Mouse (Mus musculus) olfactory bulb, adult 2 months (tissue): ENCODE measurements around the gene Csnk1g2. TPM values are rescaled to one million over a fixed set of nuclear protein-coding genes. Genes with fewer than 3 reads are reported as not detected.
A peak's percentile ranks its signal among the peaks of the same experiment; 100 is the strongest.
"Not testable (repeated sequence)": the region's sequence is repeated elsewhere in the genome, so short reads cannot be mapped to it uniquely, and the experiment has no call there.

Experiments used
- H3K27ac ChIP-seq: fragments of 200-500 bp; 2 replicates; pipeline ENCODE4 v1.5.1; 2012; ENCODE audit warnings: low read depth, low read length; ENCODE audit not compliant: insufficient read depth
- H3K4me1 ChIP-seq: fragments of 200-500 bp; 2 replicates; pipeline ENCODE4 v1.6.1; 2012; ENCODE audit warnings: low read length; ENCODE audit not compliant: control insufficient read depth, insufficient read depth
- H3K4me3 ChIP-seq: fragments of 200-500 bp; 2 replicates; pipeline ENCODE4 v1.5.1; 2012; ENCODE audit warnings: mild to moderate bottlenecking, low read depth, low read length, moderate library complexity; ENCODE audit not compliant: insufficient read depth
- CTCF ChIP-seq: fragments of 200-500 bp; IDR thresholded peaks from 2 replicates; pipeline ENCODE4 v1.5.1; 2012; ENCODE audit warnings: low read depth, mild to moderate bottlenecking, low read length, moderate library complexity; ENCODE audit not compliant: insufficient read depth
- POLR2A ChIP-seq: fragments of 200-500 bp; IDR thresholded peaks from 2 replicates; pipeline ENCODE4 v1.6.1; 2012; ENCODE audit warnings: mild to moderate bottlenecking, low read depth, low read length, moderate library complexity; ENCODE audit not compliant: insufficient read depth
- WGBS: fragments of 180-500 bp; shearing (Covaris S2); methylation state at CpG from one replicate; pipeline ENCODE4 v1.1.7; 2018; 5-methylcytosine and 5-hydroxymethylcytosine counted together
- polyA plus RNA-seq: library from polyadenylated mRNA; stranded (reverse); fragments of >200 nt; gene quantifications from 2 replicates; pipeline ENCODE4 v1.2.4, GENCODE M21; 2012; ENCODE audit warnings: low replicate concordance; ENCODE audit not compliant: missing spikeins, insufficient read depth, insufficient read length

Gene Csnk1g2
- polyA plus RNA-seq, 1 experiment: 431 TPM

GRCm38 (mm10) chr10:80635345-80635744, 12.7 kb downstream of the Csnk1g2 start:
- WGBS: 82% methylated on average over 6 of the region's 6 CpGs
- peaks cover 10% of the 10 kb centered on the region for H3K4me1 ChIP-seq
- TF ChIP-seq CTCF: no peak
- H3K4me3 ChIP-seq: no peak overlapping the region
- H3K27ac ChIP-seq: no peak overlapping the region

- Histone ChIP-seq H3K4me1 (peaks cover 18% of the 10 kb centered on the region), H3K4me3 (no peak overlapping the region), H3K27ac (no peak overlapping the region)
- TF ChIP-seq CTCF (no peak), POLR2A (no peak)
- WGBS: 93% methylated on average over 10 of the region's 10 CpGs
These were observed 24.3 kb downstream of the Csnk1g2 start for GRCm38 (mm10) chr10:80646936-80647335.

GRCm38 (mm10) chr10:80649910-80650309, 27.3 kb downstream of the Csnk1g2 start:
- not testable (repeated sequence) for H3K27ac ChIP-seq

GRCm38 (mm10) chr10:80650392-80650791, 27.8 kb downstream of the Csnk1g2 start:
- H3K4me3 ChIP-seq: no peak overlapping the region
- H3K4me1 ChIP-seq: peaks cover 32% of the 10 kb centered on the region
- no peak overlapping the region for H3K27ac ChIP-seq
- no peak for TF ChIP-seq CTCF
- TF ChIP-seq POLR2A: no peak
- 67% methylated on average over 10 of the region's 10 CpGs for WGBS

More at GRCm38 (mm10) chr10:80649910-80650309, 27.3 kb downstream of the Csnk1g2 start:
- H3K4me3 ChIP-seq: not testable (repeated sequence)
- WGBS: 90% methylated on average over 6 of the region's 6 CpGs
- H3K4me1 ChIP-seq: peaks cover 27% of the 10 kb centered on the region

- Histone ChIP-seq H3K4me1 (peaks cover 47% of the 10 kb centered on the region), H3K4me3 (no peak overlapping the region), H3K27ac (no peak overlapping the region)
- TF ChIP-seq CTCF (no peak), POLR2A (no peak)
- 83% methylated on average over 6 of the region's 6 CpGs for WGBS
These were observed 30.6 kb downstream of the Csnk1g2 start for GRCm38 (mm10) chr10:80653156-80653720.

GRCm38 (mm10) chr10:80654866-80655265, 32.2 kb downstream of the Csnk1g2 start:
- Histone ChIP-seq H3K4me3 (peak overlapping the region; percentile 21; the same call in 1 of the 2 replicates), H3K4me1 (peaks cover 52% of the 10 kb centered on the region), H3K27ac (no peak overlapping the region)
- TF ChIP-seq CTCF (no peak), POLR2A (no peak)
- 37% methylated on average over 6 of the region's 6 CpGs for WGBS

GRCm38 (mm10) chr10:80655406-80656129, 32.9 kb downstream of the Csnk1g2 start:
- Histone ChIP-seq H3K4me3 (peak overlapping the region; percentile 59), H3K4me1 (peaks cover 45% of the 10 kb centered on the region), H3K27ac (no peak overlapping the region)
- TF ChIP-seq CTCF (no peak), POLR2A (no peak)
- 1% methylated on average over 12 of the region's 12 CpGs for WGBS

- WGBS: under 1% methylated on average over 71 of the region's 72 CpGs
- Histone ChIP-seq H3K4me3 (peak overlapping the region; percentile 59), H3K4me1 (peaks cover 44% of the 10 kb centered on the region), H3K27ac (peak overlapping the region; percentile 95)
- TF ChIP-seq POLR2A: peak; percentile 54; the same call in 1 of the 2 replicates
- no peak for TF ChIP-seq CTCF
These were observed 33.7 kb downstream of the Csnk1g2 start for GRCm38 (mm10) chr10:80656130-80656862.

GRCm38 (mm10) chr10:80656863-80657623, 34.4 kb downstream of the Csnk1g2 start, which contains the start of gene Btbd2:
Btbd2 (minus strand) TSS chr10:80657071.
- 22% methylated on average over 15 of the region's 15 CpGs for WGBS
- TF ChIP-seq POLR2A (0 out of 2 replicates have a peak, but pooled peaks have one; percentile 5), CTCF (no peak)
- H3K4me1 ChIP-seq: peaks cover 44% of the 10 kb centered on the region
- peak within 1 kb of the TSS; percentile 95 for H3K27ac ChIP-seq
- H3K4me3 ChIP-seq: peak within 1 kb of the TSS; percentile 59
